Mouse (Mus musculus) MEL (cell line): ENCODE data around the gene Synpo2. TPM values are rescaled to one million over a fixed set of nuclear protein-coding genes. Genes with fewer than 3 reads are reported as not detected.

Experiments used
- DNase-seq: peaks from one replicate; pipeline ENCODE4 v3.0.0; 2011; ENCODE audit warnings: low read depth, low spot score
- H3K27ac ChIP-seq: 2 replicates; pipeline ENCODE4 v1.5.1; 2012; ENCODE audit warnings: low read depth, mild to moderate bottlenecking, control low read depth, low read length, moderate library complexity; ENCODE audit not compliant: control insufficient read depth
- H3K27me3 ChIP-seq, 2 experiments: fragments of 150-350 bp in 1 of 2; sonication (generic) in 1 of 2; 2 replicates each; pipeline ENCODE4 v1.6.1; 2012; ENCODE audit warnings: low read length in 2 of 2, mild to moderate bottlenecking in 2 of 2, improper control_type of control experiment in 1 of 2, moderate library complexity in 1 of 2; ENCODE audit not compliant: insufficient read depth in 2 of 2, control insufficient read depth in 1 of 2
- H3K36me3 ChIP-seq, 2 experiments: 2 replicates each; pipeline ENCODE4 v1.6.1; 2012 to 2014; ENCODE audit warnings: low read length in 2 of 2, improper control_type of control experiment in 1 of 2, inconsistent platforms in 1 of 2, mild to moderate bottlenecking in 1 of 2; ENCODE audit not compliant: insufficient read depth in 2 of 2, control insufficient read depth in 1 of 2
- H3K4me1 ChIP-seq, 2 experiments: fragments of 150-350 bp in 1 of 2; sonication (generic) in 1 of 2; 2 replicates each; pipeline ENCODE4 v1.6.1; 2012; ENCODE audit warnings: low read length in 2 of 2, improper control_type of control experiment in 1 of 2, mild to moderate bottlenecking in 1 of 2; ENCODE audit not compliant: insufficient read depth in 2 of 2, control insufficient read depth in 1 of 2
- H3K4me3 ChIP-seq, 2 experiments: fragments of 150-350 bp in 1 of 2; sonication (generic) in 1 of 2; 2 replicates each; pipeline ENCODE4 v1.5.1; 2012; ENCODE audit warnings: low read depth in 2 of 2, low read length in 2 of 2, mild to moderate bottlenecking in 2 of 2, moderate library complexity in 2 of 2, control low read depth in 1 of 2, improper control_type of control experiment in 1 of 2; ENCODE audit not compliant: control insufficient read depth in 1 of 2, insufficient read depth in 1 of 2
- H3K79me2 ChIP-seq: 2 replicates; pipeline ENCODE4 v1.6.1; 2012; ENCODE audit warnings: mild to moderate bottlenecking, low read length, moderate library complexity; ENCODE audit not compliant: control insufficient read depth, poor library complexity, insufficient read depth
- H3K9ac ChIP-seq: 2 replicates; pipeline ENCODE4 v1.6.1; 2012; ENCODE audit warnings: low read depth, mild to moderate bottlenecking, control low read depth, low read length, moderate library complexity; ENCODE audit not compliant: control insufficient read depth, poor library complexity, severe bottlenecking
- H3K9me3 ChIP-seq: fragments of 150-350 bp; sonication (generic); replicated peaks from 2 replicates; pipeline ENCODE4 v1.6.1; 2012; ENCODE audit warnings: mild to moderate bottlenecking, low read length, improper control_type of control experiment, moderate library complexity; ENCODE audit not compliant: insufficient read depth
- CTCF ChIP-seq, 3 experiments: IDR thresholded peaks in 2 of 3; conservative IDR thresholded peaks in 1 of 3; 2 replicates each; pipeline ENCODE4 v1.5.1; 2011 to 2012; ENCODE audit warnings: low read length in 3 of 3, low read depth in 2 of 3, mild to moderate bottlenecking in 2 of 3, improper control_type of control experiment in 1 of 3, inconsistent platforms in 1 of 3, mixed read lengths in 1 of 3, moderate library complexity in 1 of 3; ENCODE audit not compliant: control insufficient read depth in 1 of 3, insufficient read depth in 1 of 3, poor library complexity in 1 of 3, severe bottlenecking in 1 of 3
- ELF1 ChIP-seq: IDR thresholded peaks from 2 replicates; pipeline ENCODE4 v1.6.1; 2014; ENCODE audit warnings: low read depth, mild to moderate bottlenecking, inconsistent platforms, low read length, improper control_type of control experiment, moderate library complexity
- EP300 ChIP-seq, 2 experiments: IDR thresholded peaks; 2 replicates each; pipeline ENCODE4 v1.6.1; 2011; ENCODE audit warnings: improper control_type of control experiment in 2 of 2, low read length in 2 of 2, low read depth in 1 of 2, mild to moderate bottlenecking in 1 of 2
- ETS1 ChIP-seq: IDR thresholded peaks from 2 replicates; pipeline ENCODE4 v1.6.1; 2012; ENCODE audit warnings: low read depth, mild to moderate bottlenecking, inconsistent platforms, low read length, improper control_type of control experiment, moderate library complexity
- GATA1 ChIP-seq: IDR thresholded peaks from 2 replicates; pipeline ENCODE4 v1.6.1; 2011; ENCODE audit warnings: low read depth, low read length, improper control_type of control experiment
- HCFC1 ChIP-seq: IDR thresholded peaks from 2 replicates; pipeline ENCODE4 v1.6.1; 2012; ENCODE audit warnings: low read depth, mild to moderate bottlenecking, inconsistent platforms, low read length, improper control_type of control experiment, moderate library complexity
- JUND ChIP-seq: IDR thresholded peaks from 2 replicates; pipeline ENCODE4 v1.6.1; 2011; ENCODE audit warnings: low read depth, mild to moderate bottlenecking, improper control_type of control experiment, low read length
- MAZ ChIP-seq: IDR thresholded peaks from 2 replicates; pipeline ENCODE4 v1.6.1; 2012; ENCODE audit warnings: low read depth, mild to moderate bottlenecking, inconsistent platforms, low read length, improper control_type of control experiment
- MYB ChIP-seq: IDR thresholded peaks from 2 replicates; pipeline ENCODE4 v1.6.1; 2011; ENCODE audit warnings: mild to moderate bottlenecking, low read depth, low read length, improper control_type of control experiment
- POLR2AphosphoS5 ChIP-seq: IDR thresholded peaks from 2 replicates; pipeline ENCODE4 v1.6.1; 2012; ENCODE audit warnings: low read depth, borderline replicate concordance, mild to moderate bottlenecking, inconsistent platforms, low read length, moderate library complexity, mixed read lengths
- SIN3A ChIP-seq: IDR thresholded peaks from 2 replicates; pipeline ENCODE4 v1.6.1; 2012; ENCODE audit warnings: low read length, improper control_type of control experiment, inconsistent platforms
- UBTF ChIP-seq: IDR thresholded peaks from 2 replicates; pipeline ENCODE4 v1.6.1; 2012; ENCODE audit warnings: low read depth, mild to moderate bottlenecking, inconsistent platforms, low read length, improper control_type of control experiment, moderate library complexity, borderline replicate concordance; ENCODE audit not compliant: insufficient read depth
- USF2 ChIP-seq, 2 experiments: IDR thresholded peaks; 2 replicates each; pipeline ENCODE4 v1.6.1; 2011 to 2012; ENCODE audit warnings: improper control_type of control experiment in 2 of 2, low read length in 2 of 2, borderline replicate concordance in 1 of 2, inconsistent platforms in 1 of 2, low read depth in 1 of 2, mild to moderate bottlenecking in 1 of 2; ENCODE audit not compliant: insufficient read depth in 1 of 2
- ZC3H11A ChIP-seq: IDR thresholded peaks from 2 replicates; pipeline ENCODE4 v1.6.1; 2012; ENCODE audit warnings: low read depth, mild to moderate bottlenecking, inconsistent platforms, low read length, improper control_type of control experiment
- ZMIZ1 ChIP-seq: IDR thresholded peaks from 2 replicates; pipeline ENCODE4 v1.6.1; 2012; ENCODE audit warnings: low read depth, mild to moderate bottlenecking, inconsistent platforms, low read length, improper control_type of control experiment, moderate library complexity
- ZNF384 ChIP-seq: IDR thresholded peaks from 2 replicates; pipeline ENCODE4 v1.6.1; 2012; ENCODE audit warnings: low read depth, mild to moderate bottlenecking, inconsistent platforms, low read length, improper control_type of control experiment
- polyA plus RNA-seq, 2 experiments: library from polyadenylated mRNA; stranded (reverse) in 1 of 2; unstranded in 1 of 2; fragments of >175 nt in 1 of 2; fragments of >200 nt in 1 of 2; gene quantifications; 2 replicates each; pipeline versions ENCODE4 v1.2.1 to v1.2.4; 2012; ENCODE audit warnings: low replicate concordance in 2 of 2, low read depth in 1 of 2; ENCODE audit not compliant: insufficient read length in 2 of 2, insufficient read depth in 1 of 2, missing spikeins in 1 of 2
- total RNA-seq: library from RNA; depleted of rRNA; stranded (reverse); fragments of 300-350 nt; gene quantifications from 2 replicates; pipeline ENCODE4 v1.2.3, GENCODE M21; 2012

Synpo2 gene
- total and polyA plus RNA-seq, 3 experiments = 0.04 TPM; not detected in 2

DNA sequence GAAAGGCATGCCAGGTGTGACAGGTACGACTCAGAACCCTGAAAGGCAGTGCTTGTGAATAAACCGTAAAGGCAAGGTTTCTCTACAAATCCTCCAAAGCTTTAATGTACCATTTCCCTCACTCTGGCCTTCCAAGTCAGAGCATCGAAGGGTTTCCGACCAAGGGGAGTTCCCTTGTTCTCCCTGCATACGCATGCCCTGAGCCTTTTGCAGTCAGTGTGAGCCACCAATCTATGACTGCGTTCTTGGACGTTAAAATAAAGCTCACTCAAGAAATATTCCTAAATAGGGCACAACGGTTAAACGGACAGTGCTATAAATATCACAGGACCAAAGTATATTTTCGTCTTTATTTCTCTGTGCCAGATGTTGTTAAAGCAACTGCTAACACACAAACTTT lies 51.7 kb downstream of the Synpo2 start:
- Histone ChIP-seq H3K27me3 (0 out of 4 replicates have a peak, but pooled peaks cover 0 to 2% of the 10 kb centered on the region in 2 experiments), H3K4me1 (no peaks in the 10 kb centered on the region), H3K27ac (no peak overlapping the region), H3K9me3 (no peaks in the 10 kb centered on the region), H3K9ac (no peak overlapping the region), H3K4me3 (no peak overlapping the region), H3K79me2 (no peaks in the 10 kb centered on the region), H3K36me3 (no peaks in the 10 kb centered on the region)
- no peak for TF ChIP-seq MAZ
- no peak for TF ChIP-seq ELF1
- no peak for DNase-seq

DNA sequence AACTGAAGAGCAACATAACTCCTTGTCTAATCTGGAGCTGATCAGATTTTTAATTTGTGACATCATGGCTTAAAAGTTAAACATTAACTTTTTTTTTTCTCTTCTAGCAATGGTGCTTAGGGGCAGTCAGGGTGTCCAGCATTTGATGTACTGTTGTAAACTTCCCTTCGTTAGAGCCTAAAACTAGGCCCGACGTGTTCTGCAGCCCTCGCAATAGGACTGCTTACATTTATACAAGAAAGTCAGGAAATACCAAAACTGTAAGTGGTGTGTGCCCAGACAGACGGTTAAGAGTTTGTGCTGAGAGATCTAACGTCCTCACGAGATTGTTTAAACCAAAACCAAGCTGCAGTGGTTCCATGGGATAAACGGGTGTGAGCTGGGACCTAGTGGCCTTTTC lies 56.4 kb downstream of the Synpo2 start:
- Histone ChIP-seq H3K79me2 (no peaks in the 10 kb centered on the region), H3K36me3 (no peaks in the 10 kb centered on the region), H3K4me3 (no peak overlapping the region), H3K4me1 (no peaks in the 10 kb centered on the region), H3K27ac (no peak overlapping the region), H3K9ac (no peak overlapping the region), H3K9me3 (no peaks in the 10 kb centered on the region), H3K27me3 (0 out of 4 replicates have a peak, but pooled peaks cover 0 to 2% of the 10 kb centered on the region in 2 experiments)
- no peak for DNase-seq
- TF ChIP-seq GATA1 (no peak), EP300 (IDR thresholded peaks at IDR 0.05; ENCODE audit: low read depth in 1 of 2, low read length in 2 of 2) (no peak), HCFC1 (no peak), MAZ (no peak), JUND (no peak), SIN3A (no peak), USF2 (IDR thresholded peaks at IDR 0.05; ENCODE audit: borderline replicate concordance in 1 of 2, insufficient read depth in 1 of 2, low read depth in 1 of 2, low read length in 2 of 2) (no peak), ELF1 (no peak), MYB (no peak), UBTF (no peak), ETS1 (no peak), CTCF (IDR thresholded peaks at IDR 0.05 in 2 of 3, conservative IDR thresholded peaks at IDR 0.05 in 1 of 3; ENCODE audit: control insufficient read depth in 1 of 3, insufficient read depth in 1 of 3, low read depth in 2 of 3, low read length in 3 of 3, poor library complexity in 1 of 3, severe bottlenecking in 1 of 3) (no peak), POLR2AphosphoS5 (no peak), ZC3H11A (no peak), ZMIZ1 (no peak), ZNF384 (no peak)
